Mouse (Mus musculus): ENCODE results near the gene E330017A01Rik. TPM values are rescaled to one million over a fixed set of nuclear protein-coding genes. Genes with fewer than 3 reads are reported as not detected.

The E330017A01Rik gene
- polyA plus RNA-seq, 1 experiment from 2014 or later, result not detected

DNA sequence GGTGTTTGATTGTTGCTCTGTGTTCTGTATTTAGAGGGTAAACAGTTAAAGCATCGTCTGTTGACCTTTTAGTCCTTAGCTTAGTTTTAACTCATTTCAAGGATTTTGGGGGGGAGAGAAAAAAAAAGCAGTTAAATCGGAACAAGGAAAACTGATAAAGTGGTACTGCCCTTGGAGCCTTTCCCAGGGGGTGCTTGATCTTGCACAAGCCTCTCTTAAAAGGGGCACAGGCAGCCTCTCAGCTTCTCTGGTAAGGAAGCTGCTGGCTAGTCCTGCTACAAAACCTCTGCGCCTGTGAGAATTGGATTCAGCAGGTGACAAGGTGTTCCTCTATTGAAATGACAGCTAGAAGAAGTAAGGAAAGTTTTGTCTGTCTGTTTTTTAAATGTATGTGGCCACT lies 16.2 kb downstream of the E330017A01Rik start:
- no peaks in the 10 kb centered on the region for H3K36me3 ChIP-seq
- 67% methylated on average over 3 of the region's 3 CpGs for WGBS
- H3K4me2 ChIP-seq, result no peak overlapping the region
- H3K27me3 ChIP-seq, result no peaks in the 10 kb centered on the region
- H3K9ac ChIP-seq, result no peak overlapping the region
- no peak overlapping the region for H3K4me3 ChIP-seq
- 0 out of 2 replicates have a peak, but pooled peaks cover 3% of the 10 kb centered on the region for H3K4me1 ChIP-seq
- no peaks in the 10 kb centered on the region for H3K9me3 ChIP-seq
- ATAC-seq (ENCODE audit: insufficient number of reproducible peaks, low FRiP score, low TSS enrichment, low read depth), result no peak
- H3K27ac ChIP-seq, result no peak overlapping the region

GRCm38 (mm10) chr16:58617346-58617745 lies 21.2 kb downstream of the E330017A01Rik start:
- H3K9me3 ChIP-seq, result no peaks in the 10 kb centered on the region
- H3K27ac ChIP-seq, result no peak overlapping the region
- no peaks in the 10 kb centered on the region for H3K4me1 ChIP-seq
- no peak overlapping the region for H3K9ac ChIP-seq
- H3K4me2 ChIP-seq, result no peak overlapping the region
- H3K4me3 ChIP-seq, result no peak overlapping the region
- ATAC-seq (ENCODE audit: insufficient number of reproducible peaks, low FRiP score, low TSS enrichment, low read depth), result no peak
- no peaks in the 10 kb centered on the region for H3K27me3 ChIP-seq
- no peaks in the 10 kb centered on the region for H3K36me3 ChIP-seq

GRCm38 (mm10) chr16:58616878-58617277 lies 21.7 kb downstream of the E330017A01Rik start, which contains the start of gene Gm813:
TSS of gene Gm813 (minus strand) at chr16:58616978.
- Histone ChIP-seq H3K4me2 (no peak within 1 kb of the TSS), H3K4me3 (no peak within 1 kb of the TSS), H3K4me1 (no peaks in the 10 kb centered on the region), H3K36me3 (no peaks in the 10 kb centered on the region), H3K27me3 (no peaks in the 10 kb centered on the region), H3K9me3 (no peaks in the 10 kb centered on the region), H3K27ac (no peak within 1 kb of the TSS), H3K9ac (no peak within 1 kb of the TSS)
- 85% methylated on average over 6 of the region's 6 CpGs for WGBS
- no peak for ATAC-seq (ENCODE audit: insufficient number of reproducible peaks, low FRiP score, low TSS enrichment, low read depth)

- no peak overlapping the region for H3K4me2 ChIP-seq
- H3K4me1 ChIP-seq, result no peaks in the 10 kb centered on the region
- no peak overlapping the region for H3K27ac ChIP-seq
- no peaks in the 10 kb centered on the region for H3K27me3 ChIP-seq
- H3K9ac ChIP-seq, result no peak overlapping the region
- no peak overlapping the region for H3K4me3 ChIP-seq
- H3K36me3 ChIP-seq, result no peaks in the 10 kb centered on the region
- no peaks in the 10 kb centered on the region for H3K9me3 ChIP-seq
- ATAC-seq (ENCODE audit: insufficient number of reproducible peaks, low FRiP score, low TSS enrichment, low read depth), result no peak
- 44% methylated on average over 3 of the region's 3 CpGs for WGBS
These were observed 25.6 kb downstream of the E330017A01Rik start for GRCm38 (mm10) chr16:58612969-58613368.

DNA sequence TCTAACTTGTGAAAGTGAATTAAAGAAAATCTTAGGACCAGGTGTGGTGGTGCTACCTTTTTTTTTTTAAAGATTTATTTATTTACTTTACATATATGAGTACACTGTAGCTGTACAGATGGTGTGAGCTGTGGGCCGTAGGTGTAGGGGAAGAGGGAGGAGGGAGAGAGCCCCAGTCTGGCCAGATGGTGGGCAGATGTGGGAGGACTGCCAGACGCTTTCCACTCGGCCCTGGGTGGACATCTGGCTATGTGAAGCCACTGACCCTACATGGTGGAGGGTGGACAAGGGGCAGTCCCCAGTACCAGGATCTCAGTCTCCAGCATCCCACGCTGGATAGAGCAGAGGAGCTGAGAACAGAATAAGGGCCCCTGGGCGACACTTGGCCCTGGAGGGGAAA lies 31.4 kb downstream of the E330017A01Rik start:
- Histone ChIP-seq H3K27me3 (no peaks in the 10 kb centered on the region), H3K36me3 (no peaks in the 10 kb centered on the region), H3K4me2 (no peak overlapping the region), H3K27ac (no peak overlapping the region), H3K4me1 (no peaks in the 10 kb centered on the region), H3K9me3 (no peaks in the 10 kb centered on the region), H3K4me3 (no peak overlapping the region), H3K9ac (no peak overlapping the region)
- WGBS, result 31% methylated on average over 5 of the region's 5 CpGs
- no peak for ATAC-seq (ENCODE audit: insufficient number of reproducible peaks, low FRiP score, low TSS enrichment, low read depth)

DNA sequence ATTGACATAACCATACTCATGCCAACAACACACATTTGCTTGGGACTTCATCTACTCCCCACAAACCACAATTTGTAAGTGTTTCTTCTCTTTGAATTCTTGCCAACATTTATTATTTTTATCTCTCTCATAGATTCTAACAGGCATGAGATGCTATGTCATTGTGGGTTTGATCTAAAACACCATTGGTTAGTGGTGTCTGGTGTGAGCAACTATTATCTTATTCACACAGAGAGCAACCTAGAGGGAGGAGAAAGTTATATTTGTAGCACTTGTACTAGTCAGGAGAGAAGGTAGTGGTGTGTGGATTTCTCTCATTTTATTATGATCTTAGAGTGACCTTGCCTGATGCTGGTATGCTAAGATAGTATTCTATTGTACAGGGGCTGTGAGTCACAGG lies 33.9 kb downstream of the E330017A01Rik start:
- Histone ChIP-seq H3K27me3 (no peaks in the 10 kb centered on the region), H3K9ac (no peak overlapping the region), H3K9me3 (no peaks in the 10 kb centered on the region), H3K4me1 (no peaks in the 10 kb centered on the region), H3K27ac (no peak overlapping the region), H3K36me3 (no peaks in the 10 kb centered on the region), H3K4me3 (no peak overlapping the region), H3K4me2 (no peak overlapping the region)
- ATAC-seq (ENCODE audit: insufficient number of reproducible peaks, low FRiP score, low TSS enrichment, low read depth), result no peak

GRCm38 (mm10) chr16:58603831-58604230 lies 34.7 kb downstream of the E330017A01Rik start:
- H3K4me2 ChIP-seq, result no peak overlapping the region
- ATAC-seq (ENCODE audit: insufficient number of reproducible peaks, low FRiP score, low TSS enrichment, low read depth), result no peak
- no peaks in the 10 kb centered on the region for H3K27me3 ChIP-seq
- no peaks in the 10 kb centered on the region for H3K9me3 ChIP-seq
- no peaks in the 10 kb centered on the region for H3K36me3 ChIP-seq
- H3K9ac ChIP-seq, result no peak overlapping the region
- H3K27ac ChIP-seq, result no peak overlapping the region
- H3K4me3 ChIP-seq, result no peak overlapping the region
- 77% methylated on average over 2 of the region's 2 CpGs for WGBS
- H3K4me1 ChIP-seq, result no peaks in the 10 kb centered on the region

DNA sequence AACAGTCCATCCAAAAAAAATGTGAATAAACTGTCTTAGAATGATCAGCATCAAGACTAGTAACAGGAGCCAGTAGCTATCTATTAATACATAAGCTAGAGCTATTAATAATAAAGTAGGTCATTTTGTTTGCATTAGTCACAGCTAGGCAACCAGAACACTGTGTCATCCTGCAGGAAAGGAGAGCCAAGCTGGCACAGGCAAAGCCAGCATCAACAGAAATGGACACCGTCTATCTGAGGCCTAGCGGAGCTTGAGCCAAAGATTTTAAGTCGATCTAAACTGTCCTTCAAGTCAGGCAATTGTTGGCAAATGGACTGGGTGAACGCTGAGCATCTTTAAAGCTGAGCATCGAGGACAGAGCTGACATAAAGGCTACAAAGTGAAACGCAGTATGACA lies 37.7 kb downstream of the E330017A01Rik start:
- Histone ChIP-seq H3K9me3 (no peaks in the 10 kb centered on the region), H3K4me1 (no peaks in the 10 kb centered on the region), H3K4me2 (no peak overlapping the region), H3K27me3 (no peaks in the 10 kb centered on the region), H3K4me3 (no peak overlapping the region), H3K9ac (no peak overlapping the region), H3K36me3 (no peaks in the 10 kb centered on the region), H3K27ac (no peak overlapping the region)
- ATAC-seq (ENCODE audit: insufficient number of reproducible peaks, low FRiP score, low TSS enrichment, low read depth), result no peak
- WGBS, result 87% methylated on average over 6 of the region's 6 CpGs

- no peaks in the 10 kb centered on the region for H3K36me3 ChIP-seq
- H3K9ac ChIP-seq, result no peak overlapping the region
- no peaks in the 10 kb centered on the region for H3K4me1 ChIP-seq
- no peak overlapping the region for H3K4me2 ChIP-seq
- H3K27ac ChIP-seq, result no peak overlapping the region
- no peaks in the 10 kb centered on the region for H3K27me3 ChIP-seq
- 70% methylated on average over 3 of the region's 3 CpGs for WGBS
- no peak for ATAC-seq (ENCODE audit: insufficient number of reproducible peaks, low FRiP score, low TSS enrichment, low read depth)
- no peaks in the 10 kb centered on the region for H3K9me3 ChIP-seq
- no peak overlapping the region for H3K4me3 ChIP-seq
These were observed 47.2 kb downstream of the E330017A01Rik start for GRCm38 (mm10) chr16:58591299-58591698.

GRCm38 (mm10) chr16:58589444-58589843 lies 49.1 kb downstream of the E330017A01Rik start:
- Histone ChIP-seq H3K4me2 (no peak overlapping the region), H3K4me3 (no peak overlapping the region), H3K27me3 (no peaks in the 10 kb centered on the region), H3K9ac (no peak overlapping the region), H3K36me3 (no peaks in the 10 kb centered on the region), H3K27ac (no peak overlapping the region), H3K4me1 (no peaks in the 10 kb centered on the region), H3K9me3 (no peaks in the 10 kb centered on the region)
- no peak for ATAC-seq (ENCODE audit: insufficient number of reproducible peaks, low FRiP score, low TSS enrichment, low read depth)

Other genes with a start within 250 kb of the E330017A01Rik start
- 4.7 and 5.5 TPM in 2 replicates for gene Dcbld2, start 230.3 kb downstream of the E330017A01Rik start, polyA plus RNA-seq (2015; fragmentation: Nextera tagmentation; extraction: Ambion mirVana)
- 16.0 and 16.9 TPM in 2 replicates for gene St3gal6, start 114.5 kb downstream of the E330017A01Rik start, polyA plus RNA-seq (2015; fragmentation: Nextera tagmentation; extraction: Ambion mirVana)
- not detected in 2 replicates for gene Gm813, start 21.8 kb downstream of the E330017A01Rik start, polyA plus RNA-seq (2015; fragmentation: Nextera tagmentation; extraction: Ambion mirVana)
- 25.3 and 30.0 TPM in 2 replicates for gene Cpox, start 31.6 kb upstream of the E330017A01Rik start, polyA plus RNA-seq (2015; fragmentation: Nextera tagmentation; extraction: Ambion mirVana)
- gene Gpr15, start 80.3 kb upstream of the E330017A01Rik start, polyA plus RNA-seq (2015; fragmentation: Nextera tagmentation; extraction: Ambion mirVana), result not detected in 2 replicates
- 138 and 147 TPM in 2 replicates for gene Cldnd1, start 89.2 kb upstream of the E330017A01Rik start, polyA plus RNA-seq (2015; fragmentation: Nextera tagmentation; extraction: Ambion mirVana)
- gene Olfr172, start 124.4 kb upstream of the E330017A01Rik start, polyA plus RNA-seq (2015; fragmentation: Nextera tagmentation; extraction: Ambion mirVana), result not detected in 2 replicates
- gene Olfr173, start 161.5 kb upstream of the E330017A01Rik start, polyA plus RNA-seq (2015; fragmentation: Nextera tagmentation; extraction: Ambion mirVana), result not detected in 2 replicates
- not detected in 2 replicates for gene Olfr175-ps1, start 188.0 kb upstream of the E330017A01Rik start, polyA plus RNA-seq (2015; fragmentation: Nextera tagmentation; extraction: Ambion mirVana)
- not detected in 2 replicates for gene Olfr177, start 236.0 kb upstream of the E330017A01Rik start, polyA plus RNA-seq (2015; fragmentation: Nextera tagmentation; extraction: Ambion mirVana)

Measured in limb, embryonic 15.5 days (tissue).